Mouse (Mus musculus) midbrain, postnatal 0 days (tissue): ENCODE data around the gene Gm9857. TPM values are rescaled to one million over a fixed set of nuclear protein-coding genes. Genes with fewer than 3 reads are reported as not detected.
A peak's percentile ranks its signal among the peaks of the same experiment; 100 is the strongest.

Experiments
- ATAC-seq: fragments of 200-750 bp; cut with Nextera tagmentation; 2 replicates; pipeline ENCODE4 v1.8.0; 2017; ENCODE audit warnings: moderate number of reproducible peaks, mild to moderate bottlenecking, moderate TSS enrichment, moderate library complexity; ENCODE audit not compliant: low FRiP score
- DNase-seq: peaks from one replicate; pipeline ENCODE4 v3.0.0-alpha.2; 2015; ENCODE audit warnings: low spot score
- H3K27ac ChIP-seq: fragments of 300-500 bp; sonication (generic); 2 replicates; pipeline ENCODE4 v1.5.1; 2014; ENCODE audit warnings: low read depth, mild to moderate bottlenecking, low read length, mixed read lengths
- H3K27me3 ChIP-seq: fragments of 300-500 bp; sonication (generic); 2 replicates; pipeline ENCODE4 v1.6.1; 2014; ENCODE audit warnings: low read length, control low read depth, mixed read lengths; ENCODE audit not compliant: insufficient read depth
- H3K36me3 ChIP-seq: fragments of 300-500 bp; sonication (generic); 2 replicates; pipeline ENCODE4 v1.6.1; 2014; ENCODE audit warnings: low read length, control low read depth, mixed read lengths; ENCODE audit not compliant: insufficient read depth
- H3K4me1 ChIP-seq: fragments of 300-500 bp; sonication (generic); 2 replicates; pipeline ENCODE4 v1.6.1; 2014; ENCODE audit warnings: mild to moderate bottlenecking, control low read depth, antibody characterized with exemption, low read length, mixed read lengths; ENCODE audit not compliant: insufficient read depth
- H3K4me2 ChIP-seq: fragments of 300-500 bp; sonication (generic); 2 replicates; pipeline ENCODE4 v1.6.1; 2014; ENCODE audit warnings: low read depth, mild to moderate bottlenecking, low read length, mixed read lengths; ENCODE audit not compliant: poor library complexity, severe bottlenecking
- H3K4me3 ChIP-seq: fragments of 300-500 bp; sonication (generic); 2 replicates; pipeline ENCODE4 v1.5.1; 2014; ENCODE audit warnings: low read depth, mild to moderate bottlenecking, low read length, moderate library complexity
- H3K9ac ChIP-seq: fragments of 300-500 bp; sonication (generic); replicated peaks from 2 replicates; pipeline ENCODE4 v1.6.1; 2014; ENCODE audit warnings: mild to moderate bottlenecking, low read length, moderate library complexity, mixed read lengths; ENCODE audit not compliant: poor library complexity, severe bottlenecking
- H3K9me3 ChIP-seq: fragments of 300-500 bp; sonication (generic); 2 replicates; pipeline ENCODE4 v1.6.1; 2016; ENCODE audit warnings: low read length, control low read depth
- CTCF ChIP-seq: IDR thresholded peaks from 2 replicates; pipeline ENCODE4 v1.5.1; 2016; ENCODE audit warnings: antibody characterized with exemption, mild to moderate bottlenecking
- WGBS: fragments of 180-500 bp; shearing (Covaris S2); extraction: QIAGEN DNeasy Blood & Tissue Kit; methylation state at CpG from one replicate; pipeline ENCODE4 v1.1.7; 2014; 5-methylcytosine and 5-hydroxymethylcytosine counted together
- polyA plus RNA-seq: library from polyadenylated mRNA; unstranded; fragments of >200 nt; fragmentation: Nextera tagmentation; extraction: Ambion mirVana; gene quantifications from 2 replicates; pipeline ENCODE4 v1.2.1, GENCODE M21; 2015
- total RNA-seq: library from RNA; depleted of rRNA; stranded (reverse); fragments of >200 nt; gene quantifications from 2 replicates; pipeline ENCODE4 v1.2.3, GENCODE M21; 2014; rRNA removed

Gene Gm9857
- total RNA-seq, result not detected in 2 replicates
- polyA plus RNA-seq, result not detected in 2 replicates

- Histone ChIP-seq H3K9me3 (no peaks in the 10 kb centered on the region), H3K27me3 (no peaks in the 10 kb centered on the region), H3K4me2 (peak within 1 kb of the TSS; percentile 45), H3K4me1 (no peaks in the 10 kb centered on the region), H3K9ac (no peak within 1 kb of the TSS; the same call in 1 of the 2 replicates), H3K27ac (no peak within 1 kb of the TSS), H3K36me3 (no peaks in the 10 kb centered on the region), H3K4me3 (peak within 1 kb of the TSS; percentile 28)
- peak; percentile 80 for ATAC-seq
- 67% methylated on average over 45 of the region's 59 CpGs for WGBS
- TF ChIP-seq CTCF, result no peak
- peak; percentile 48 for DNase-seq
Observed at GRCm38 (mm10) chr3:108940001-108940633, at the start of gene Gm9857. Gm9857 (minus strand) TSS chr3:108940445.

DNA sequence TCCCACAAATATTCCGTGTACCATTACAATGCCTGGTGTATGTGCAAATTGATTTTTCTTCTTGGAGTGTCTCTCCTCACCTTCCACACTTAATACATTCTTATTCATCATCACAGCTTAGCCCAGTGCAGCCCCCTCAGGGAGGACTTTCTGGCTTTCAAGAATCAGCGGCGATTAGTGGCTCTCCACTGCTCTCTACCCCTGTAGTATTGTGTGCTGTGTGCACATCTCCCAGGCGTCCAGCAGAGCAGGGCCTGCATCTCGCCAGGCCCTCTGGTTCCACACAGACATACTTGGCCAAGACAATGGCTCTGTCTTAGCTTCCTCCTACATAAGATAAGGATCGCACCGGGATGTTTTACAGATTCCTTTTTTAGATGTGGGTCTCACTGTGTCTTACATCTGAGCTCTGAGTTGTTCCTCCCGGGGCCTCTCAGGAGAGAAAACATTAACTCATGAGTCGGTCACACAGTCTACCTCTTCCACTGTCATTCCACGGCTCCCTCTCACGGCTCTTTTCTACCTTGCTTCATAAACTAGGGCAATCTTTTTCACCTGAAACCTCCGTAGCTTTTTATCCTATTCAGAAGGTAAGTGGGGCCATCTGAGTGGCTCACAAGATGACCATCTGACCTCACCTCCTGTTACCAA, 46.9 kb upstream of the Gm9857 start:
- Histone ChIP-seq H3K4me3 (no peak overlapping the region), H3K36me3 (peaks cover 31% of the 10 kb centered on the region), H3K27me3 (no peaks in the 10 kb centered on the region), H3K4me1 (0 out of 2 replicates have a peak, but pooled peaks cover 2% of the 10 kb centered on the region), H3K9ac (no peak overlapping the region), H3K9me3 (no peaks in the 10 kb centered on the region), H3K4me2 (no peak overlapping the region), H3K27ac (peak overlapping the region; percentile 34)
- DNase-seq, result no peak
- no peak for TF ChIP-seq CTCF
- ATAC-seq, result peak; percentile 79
- WGBS, result 34% methylated on average over 12 of the region's 12 CpGs

- DNase-seq (peak; percentile 51), ATAC-seq (peak; percentile 79)
- Histone ChIP-seq H3K27me3 (no peaks in the 10 kb centered on the region), H3K36me3 (peaks cover 26% of the 10 kb centered on the region), H3K9me3 (no peaks in the 10 kb centered on the region), H3K4me1 (0 out of 2 replicates have a peak, but pooled peaks cover 2% of the 10 kb centered on the region), H3K4me2 (no peak overlapping the region), H3K27ac (peak overlapping the region; percentile 34), H3K4me3 (no peak overlapping the region), H3K9ac (no peak overlapping the region)
- WGBS, result 61% methylated on average over 1 of the region's 1 CpGs
- no peak for TF ChIP-seq CTCF
Observed at GRCm38 (mm10) chr3:108986534-108986933, 46.3 kb upstream of the Gm9857 start.

- no peak for TF ChIP-seq CTCF
- Histone ChIP-seq H3K4me1 (0 out of 2 replicates have a peak, but pooled peaks cover 2% of the 10 kb centered on the region), H3K27ac (no peak overlapping the region), H3K4me3 (no peak overlapping the region), H3K36me3 (peaks cover 28% of the 10 kb centered on the region), H3K9me3 (no peaks in the 10 kb centered on the region), H3K27me3 (no peaks in the 10 kb centered on the region), H3K4me2 (no peak overlapping the region), H3K9ac (no peak overlapping the region)
- ATAC-seq (no peak), DNase-seq (no peak)
- WGBS, result 85% methylated on average over 5 of the region's 5 CpGs
Observed at GRCm38 (mm10) chr3:108983989-108984388, 43.7 kb upstream of the Gm9857 start.

GRCm38 (mm10) chr3:108981946-108982345, 41.7 kb upstream of the Gm9857 start:
- Histone ChIP-seq H3K4me2 (no peak overlapping the region), H3K9me3 (no peaks in the 10 kb centered on the region), H3K36me3 (peaks cover 40% of the 10 kb centered on the region), H3K4me3 (no peak overlapping the region), H3K9ac (no peak overlapping the region), H3K27me3 (no peaks in the 10 kb centered on the region), H3K4me1 (0 out of 2 replicates have a peak, but pooled peaks cover 2% of the 10 kb centered on the region), H3K27ac (no peak overlapping the region)
- DNase-seq, result no peak
- 81% methylated on average over 6 of the region's 6 CpGs for WGBS
- no peak for TF ChIP-seq CTCF
- no peak for ATAC-seq
